Mouse (Mus musculus): Measurements from ENCODE around the gene Kynu.

The Kynu gene

GRCm38 (mm10) chr2:43555062-43555888 is at the start of gene Kynu:
Kynu (plus strand) TSS chr2:43555329.
- peak; percentile 29 for DNase-seq

- DNase-seq = no peak
Observed at GRCm38 (mm10) chr2:43506182-43506581, 48.9 kb upstream of the Kynu start.

DNA sequence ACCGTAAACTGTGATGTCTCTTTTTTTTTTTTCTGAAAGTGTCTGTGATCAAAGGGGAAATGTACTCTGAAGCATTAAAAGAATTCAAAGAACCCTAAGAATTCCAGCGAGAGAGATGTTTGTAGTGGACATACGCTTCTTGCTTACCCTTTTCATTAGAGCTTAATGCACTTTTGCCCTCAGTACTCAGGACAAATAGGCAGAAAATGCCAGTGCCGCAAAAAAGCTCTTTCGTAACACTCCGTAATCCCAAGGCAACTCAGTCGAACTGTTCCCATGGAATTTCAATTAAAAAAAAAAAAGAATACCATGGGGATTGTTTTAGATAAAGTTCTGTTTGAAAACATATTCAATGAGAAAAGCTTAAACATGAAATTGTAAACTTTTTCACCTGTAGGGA is 41.3 kb upstream of the Kynu start:
- DNase-seq = peak; percentile 5

DNA sequence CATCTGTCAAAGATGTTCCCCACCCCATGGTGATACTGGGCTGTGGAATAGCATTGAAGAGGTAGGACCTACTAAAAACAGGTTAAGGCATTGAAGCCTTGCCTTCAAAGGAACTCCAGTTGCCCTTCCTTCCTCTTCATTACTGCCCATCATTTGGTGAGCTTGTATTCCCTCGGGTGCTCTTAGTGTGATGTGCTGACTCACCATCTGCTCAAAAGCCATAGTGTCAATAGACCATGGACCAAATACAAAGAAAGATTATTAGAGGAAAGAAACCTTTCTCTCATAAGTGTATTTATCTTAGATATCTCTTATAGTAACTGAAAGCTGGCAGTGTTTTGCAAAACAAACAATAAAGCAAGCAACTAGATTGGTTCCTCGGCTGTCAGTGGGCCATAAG is 20.7 kb upstream of the Kynu start:
- DNase-seq = no peak

DNA sequence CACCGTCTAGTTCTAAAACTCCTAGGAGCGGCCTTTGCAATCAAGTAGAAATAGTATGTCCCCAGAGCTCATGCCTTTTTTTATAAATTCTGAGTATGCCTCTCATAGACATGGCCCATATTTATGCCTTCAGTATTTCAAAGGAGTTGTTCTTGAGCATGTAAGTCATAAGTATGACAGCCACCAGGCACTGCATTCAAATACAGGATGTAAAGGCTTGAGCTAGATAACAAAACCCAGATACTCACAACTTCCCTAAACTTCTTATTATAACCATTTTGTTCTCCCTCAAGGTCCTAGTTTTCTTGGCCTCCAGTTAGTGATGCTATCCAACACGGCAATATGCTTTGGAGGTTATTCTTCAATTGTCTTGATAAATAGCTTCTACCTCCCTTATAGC is 12.5 kb upstream of the Kynu start:
- DNase-seq = no peak

GRCm38 (mm10) chr2:43545665-43546064 is 9.5 kb upstream of the Kynu start:
- no peak for DNase-seq

DNA sequence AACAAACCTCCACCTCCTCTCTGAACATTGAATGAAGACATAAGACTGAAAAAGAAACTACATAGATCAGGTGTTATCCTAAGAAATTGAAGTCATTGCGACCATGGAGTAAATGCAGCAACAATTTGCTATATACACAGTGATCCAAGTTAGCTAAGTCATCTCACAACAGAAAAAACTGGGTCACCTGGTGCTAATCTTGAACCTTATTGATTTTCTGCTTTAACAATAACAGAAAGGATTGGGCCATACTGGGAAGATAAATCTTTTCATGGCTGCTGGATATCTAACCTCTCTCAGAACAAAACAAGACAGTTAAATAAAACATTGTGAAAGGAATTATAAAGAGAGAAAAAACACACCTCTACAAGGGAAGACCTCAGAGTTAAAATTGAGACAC is 8.7 kb upstream of the Kynu start:
- no peak for DNase-seq

- no peak for DNase-seq
Observed at GRCm38 (mm10) chr2:43554216-43554615, 913 bp upstream of the Kynu start.

DNA sequence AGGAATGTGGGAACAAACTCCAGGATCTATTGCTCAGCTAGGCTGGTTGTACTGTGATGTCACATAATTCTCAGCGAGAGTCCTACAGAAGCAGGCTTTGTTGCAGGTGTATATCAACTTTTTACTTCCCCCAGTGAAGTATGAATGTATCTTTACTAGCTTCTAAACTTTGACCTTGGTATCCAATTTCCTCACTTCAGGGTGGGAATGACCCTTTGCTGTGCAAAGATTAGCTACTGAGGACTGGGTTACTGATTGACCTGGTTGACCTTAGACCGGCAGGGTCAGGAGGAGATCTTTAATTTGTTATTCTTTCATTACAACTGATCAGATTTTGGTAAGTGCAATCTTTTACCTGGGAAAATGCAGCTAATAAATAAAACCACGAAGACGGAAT is 758 bp downstream of the Kynu start:
- DNase-seq = peak; percentile 66

- no peak for DNase-seq
Observed at GRCm38 (mm10) chr2:43556985-43557384, 1.9 kb downstream of the Kynu start.

DNA sequence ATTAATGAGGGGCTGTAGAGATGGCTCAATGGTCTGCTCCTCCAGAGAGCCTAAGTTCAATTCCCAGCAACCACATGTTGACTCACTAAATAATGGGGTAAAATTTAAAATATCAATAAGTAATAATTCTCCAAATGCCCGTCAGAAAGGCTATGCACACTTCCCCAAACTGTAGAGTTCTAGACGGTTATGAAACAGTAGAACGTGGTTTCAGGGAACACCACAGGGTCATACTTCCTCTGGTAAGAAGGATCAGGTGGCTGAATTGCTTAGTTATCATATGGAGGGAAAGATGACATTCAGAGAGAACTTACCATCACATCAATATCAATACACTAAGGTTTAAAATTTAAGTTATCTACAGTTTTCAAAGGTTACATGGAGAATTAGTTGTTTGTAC is 6.1 kb downstream of the Kynu start:
- no peak for DNase-seq

DNA sequence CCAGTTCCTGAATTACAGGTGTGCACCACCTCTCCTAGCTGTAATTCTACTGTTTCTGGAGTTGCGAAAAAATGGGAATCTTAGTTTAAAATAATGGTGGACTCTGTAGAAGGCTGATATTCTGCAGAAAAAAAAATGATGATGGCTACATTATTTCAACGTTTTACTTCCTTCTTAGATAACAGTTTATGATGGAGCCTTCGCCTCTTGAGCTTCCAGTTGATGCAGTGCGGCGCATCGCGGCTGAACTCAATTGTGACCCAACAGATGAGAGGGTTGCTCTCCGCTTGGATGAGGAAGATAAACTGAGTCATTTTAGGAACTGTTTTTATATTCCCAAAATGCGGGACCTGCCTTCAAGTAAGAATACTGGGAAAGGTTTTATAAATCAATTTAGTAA is 7.7 kb downstream of the Kynu start:
- no peak for DNase-seq

DNA sequence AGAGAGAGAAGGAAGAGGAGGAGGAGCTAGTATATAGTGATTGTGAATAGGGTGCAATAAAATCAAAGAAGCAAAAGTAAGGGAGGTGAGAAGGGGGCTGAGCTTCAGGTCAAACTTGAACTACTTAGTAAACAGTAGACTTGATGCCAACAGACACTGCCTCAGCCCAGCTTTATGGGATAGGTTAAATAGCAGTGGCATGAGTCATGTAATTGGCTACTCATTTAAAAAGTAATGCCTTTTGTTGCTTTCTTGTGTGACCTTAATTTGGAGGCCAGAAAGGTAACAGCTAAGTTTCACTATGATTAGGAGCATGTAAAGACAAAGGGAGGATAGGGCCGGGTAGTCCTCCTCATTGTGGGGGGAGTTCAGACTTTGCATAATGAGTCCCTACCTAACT is 13.3 kb downstream of the Kynu start:
- no peak for DNase-seq

DNA sequence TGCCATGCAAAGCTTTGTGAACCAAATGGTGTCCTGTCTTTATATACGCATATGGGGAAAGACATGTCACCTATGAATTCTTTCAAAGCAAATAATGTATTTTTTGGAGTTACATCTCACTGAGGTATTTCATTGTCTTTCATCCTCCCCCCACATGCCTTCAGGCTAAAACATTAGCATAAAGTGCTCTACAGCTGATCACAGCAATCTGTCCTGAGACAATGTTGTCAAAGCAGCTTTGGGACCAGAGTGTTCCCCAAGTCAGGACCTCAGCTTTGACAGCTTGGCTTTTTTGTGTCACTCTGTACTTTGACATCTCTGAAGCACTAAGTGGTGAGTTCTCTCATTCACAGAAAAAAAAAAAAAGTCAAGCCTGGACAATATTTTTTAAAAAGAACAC is 18.4 kb downstream of the Kynu start:
- no peak for DNase-seq

DNA sequence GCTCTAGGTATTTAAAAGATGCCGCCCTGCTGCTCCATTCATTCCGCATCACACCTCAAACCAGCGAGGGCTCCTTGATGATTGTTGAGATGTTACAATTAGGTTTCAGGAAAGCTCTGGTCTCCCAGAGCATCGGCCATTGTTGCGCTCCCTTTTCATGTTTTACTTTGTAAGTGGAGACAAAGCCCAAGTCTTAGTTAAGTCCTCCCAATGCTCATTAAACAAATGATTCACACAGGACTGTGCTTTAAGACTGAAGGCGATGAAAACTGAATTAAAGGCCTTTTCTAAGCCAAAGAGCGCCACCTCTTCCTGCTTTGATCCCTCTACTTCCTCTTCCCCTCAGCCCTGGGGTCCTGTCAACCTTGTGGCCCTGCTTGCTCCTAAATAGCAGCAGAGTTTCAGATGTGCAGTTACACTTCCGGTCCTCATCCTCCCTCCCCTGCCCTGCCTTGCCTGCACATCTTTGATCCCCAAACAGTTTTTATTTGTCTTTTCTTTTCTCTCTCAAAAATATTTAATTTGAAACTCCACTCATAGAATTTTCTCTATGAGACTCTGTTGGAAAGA is 28.2 kb downstream of the Kynu start:
- DNase-seq = no peak

DNA sequence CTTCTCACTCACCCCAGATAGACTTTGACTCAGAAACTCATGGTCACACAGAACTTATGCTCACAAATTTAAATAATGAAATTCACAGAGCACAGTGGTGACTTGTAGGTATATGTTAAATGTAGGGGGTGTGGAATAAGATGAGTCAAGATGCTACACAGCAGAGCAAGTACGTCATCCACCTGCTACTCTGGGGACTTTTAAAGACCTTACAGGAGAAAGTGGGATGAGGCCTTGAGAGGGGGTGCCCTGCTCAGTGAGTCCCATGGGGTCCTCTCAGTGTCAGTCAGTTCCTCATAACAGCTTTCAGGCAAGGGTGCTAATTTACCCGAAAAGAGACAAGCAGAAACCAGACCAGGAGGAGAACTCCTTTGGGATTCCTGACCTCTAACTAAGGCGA is 30.4 kb downstream of the Kynu start:
- no peak for DNase-seq

- no peak for DNase-seq
Observed at GRCm38 (mm10) chr2:43587832-43588231, 32.7 kb downstream of the Kynu start.

- DNase-seq = no peak
Observed at GRCm38 (mm10) chr2:43592001-43592704, 37.0 kb downstream of the Kynu start.

DNA sequence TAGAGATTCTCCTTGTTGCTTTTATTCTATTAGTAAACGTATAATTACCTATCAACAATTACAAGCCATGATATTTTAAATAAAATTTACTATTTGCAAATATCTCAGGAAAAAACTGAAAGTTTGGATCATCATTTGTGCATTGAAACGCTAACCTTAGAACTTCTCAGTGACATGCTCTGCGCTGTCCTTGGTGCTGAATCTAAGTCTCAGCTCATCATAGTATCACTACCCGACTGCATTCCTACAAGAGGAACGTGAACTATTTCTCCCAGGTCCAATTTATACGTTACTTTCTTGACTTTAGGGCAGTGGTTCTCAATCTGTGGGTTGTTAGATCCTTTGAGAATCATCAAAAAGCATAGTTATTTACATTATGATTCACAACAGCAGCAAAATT is 58.4 kb downstream of the Kynu start:
- peak; percentile 53 for DNase-seq

GRCm38 (mm10) chr2:43621140-43621539 is 66.0 kb downstream of the Kynu start:
- no peak for DNase-seq

- DNase-seq = no peak
Observed at GRCm38 (mm10) chr2:43622844-43623243, 67.7 kb downstream of the Kynu start.

GRCm38 (mm10) chr2:43631786-43632185 is 76.7 kb downstream of the Kynu start:
- no peak for DNase-seq

- no peak for DNase-seq
Observed at GRCm38 (mm10) chr2:43636498-43636897, 81.4 kb downstream of the Kynu start.

GRCm38 (mm10) chr2:43646962-43647361 is 91.8 kb downstream of the Kynu start:
- DNase-seq = no peak

All from kidney, postnatal 14 days (tissue).